Mouse (Mus musculus): ENCODE results near the gene Mbtps1. TPM values are rescaled to one million over a fixed set of nuclear protein-coding genes. Genes with fewer than 3 reads are reported as not detected.

Gene Mbtps1
- polyA plus RNA-seq, 1 experiment from 2014 or later: 61.0 TPM

- WGBS: 76% methylated on average over 6 of the region's 6 CpGs
Observed at GRCm38 (mm10) chr8:119555861-119556260, 2.7 kb downstream of the Mbtps1 start.

GRCm38 (mm10) chr8:119552967-119553366 lies 5.6 kb downstream of the Mbtps1 start:
- 79% methylated on average over 2 of the region's 2 CpGs for WGBS
- H3K27ac ChIP-seq (replicated peaks): no peak overlapping the region
- H3K4me2 ChIP-seq: no peak overlapping the region
- H3K4me1 ChIP-seq (replicated peaks): peaks cover 41% of the 10 kb centered on the region
- no peaks in the 10 kb centered on the region for H3K9me3 ChIP-seq
- no peak overlapping the region for H3K9ac ChIP-seq
- no peak overlapping the region for H3K4me3 ChIP-seq
- ATAC-seq (ENCODE audit: low read depth): no peak
- H3K36me3 ChIP-seq: no peaks in the 10 kb centered on the region
- H3K27me3 ChIP-seq: no peaks in the 10 kb centered on the region

More at GRCm38 (mm10) chr8:119555861-119556260, 2.7 kb downstream of the Mbtps1 start:
- no peak overlapping the region for H3K27ac ChIP-seq (replicated peaks)
- no peak overlapping the region for H3K9ac ChIP-seq
- ATAC-seq (ENCODE audit: low read depth): no peak
- H3K27me3 ChIP-seq: no peaks in the 10 kb centered on the region
- H3K4me1 ChIP-seq (replicated peaks): peaks cover 38% of the 10 kb centered on the region
- H3K9me3 ChIP-seq: no peaks in the 10 kb centered on the region
- no peak overlapping the region for H3K4me2 ChIP-seq
- H3K36me3 ChIP-seq: no peaks in the 10 kb centered on the region
- H3K4me3 ChIP-seq: no peak overlapping the region

GRCm38 (mm10) chr8:119548560-119549113 lies 9.9 kb downstream of the Mbtps1 start:
- H3K36me3 ChIP-seq: peaks cover 34% of the 10 kb centered on the region
- 83% methylated on average over 7 of the region's 7 CpGs for WGBS
- H3K4me2 ChIP-seq: no peak overlapping the region
- ATAC-seq (ENCODE audit: low read depth): no peak
- no peak overlapping the region for H3K27ac ChIP-seq (replicated peaks)
- H3K4me1 ChIP-seq (replicated peaks): peaks cover 11% of the 10 kb centered on the region; the same call in 1 of the 2 replicates
- no peaks in the 10 kb centered on the region for H3K9me3 ChIP-seq
- H3K9ac ChIP-seq: no peak overlapping the region
- H3K4me3 ChIP-seq: no peak overlapping the region
- H3K27me3 ChIP-seq: no peaks in the 10 kb centered on the region

GRCm38 (mm10) chr8:119547019-119547691 lies 11.4 kb downstream of the Mbtps1 start:
- ATAC-seq (ENCODE audit: low read depth): no peak
- Histone ChIP-seq H3K9ac (no peak overlapping the region), H3K27me3 (no peaks in the 10 kb centered on the region)

GRCm38 (mm10) chr8:119545791-119546190 lies 12.7 kb downstream of the Mbtps1 start:
- Histone ChIP-seq H3K4me3 (no peak overlapping the region), H3K27ac (replicated peaks) (no peak overlapping the region), H3K9ac (no peak overlapping the region), H3K27me3 (no peaks in the 10 kb centered on the region), H3K9me3 (no peaks in the 10 kb centered on the region), H3K4me1 (replicated peaks) (peaks cover 8% of the 10 kb centered on the region; the same call in 1 of the 2 replicates), H3K36me3 (peaks cover 62% of the 10 kb centered on the region), H3K4me2 (no peak overlapping the region)
- 91% methylated on average over 6 of the region's 6 CpGs for WGBS
- ATAC-seq (ENCODE audit: low read depth): no peak

More at GRCm38 (mm10) chr8:119547019-119547691, 11.4 kb downstream of the Mbtps1 start:
- Histone ChIP-seq H3K4me3 (no peak overlapping the region), H3K4me1 (replicated peaks) (peaks cover 11% of the 10 kb centered on the region; the same call in 1 of the 2 replicates), H3K9me3 (no peaks in the 10 kb centered on the region), H3K36me3 (peaks cover 48% of the 10 kb centered on the region), H3K27ac (replicated peaks) (no peak overlapping the region), H3K4me2 (no peak overlapping the region)
- 87% methylated on average over 18 of the region's 18 CpGs for WGBS

- ATAC-seq (ENCODE audit: low read depth): no peak
- H3K4me2 ChIP-seq: no peak overlapping the region
- peaks cover 68% of the 10 kb centered on the region for H3K36me3 ChIP-seq
- WGBS: 81% methylated on average over 6 of the region's 6 CpGs
- H3K9ac ChIP-seq: no peak overlapping the region
- H3K27ac ChIP-seq (replicated peaks): no peak overlapping the region
- no peaks in the 10 kb centered on the region for H3K27me3 ChIP-seq
- no peaks in the 10 kb centered on the region for H3K9me3 ChIP-seq
- H3K4me3 ChIP-seq: no peak overlapping the region
- 0 out of 2 replicates have a peak, but pooled peaks cover 2% of the 10 kb centered on the region for H3K4me1 ChIP-seq (replicated peaks)
Observed at GRCm38 (mm10) chr8:119545180-119545579, 13.4 kb downstream of the Mbtps1 start.

GRCm38 (mm10) chr8:119544606-119545005 lies 13.9 kb downstream of the Mbtps1 start:
- H3K9me3 ChIP-seq: no peaks in the 10 kb centered on the region
- no peak overlapping the region for H3K27ac ChIP-seq (replicated peaks)
- H3K36me3 ChIP-seq: peaks cover 74% of the 10 kb centered on the region
- WGBS: 92% methylated on average over 3 of the region's 3 CpGs
- H3K4me3 ChIP-seq: no peak overlapping the region
- no peaks in the 10 kb centered on the region for H3K4me1 ChIP-seq (replicated peaks)
- no peak overlapping the region for H3K9ac ChIP-seq
- no peak for ATAC-seq (ENCODE audit: low read depth)
- H3K4me2 ChIP-seq: no peak overlapping the region
- H3K27me3 ChIP-seq: no peaks in the 10 kb centered on the region

- Histone ChIP-seq H3K4me2 (no peak overlapping the region), H3K9me3 (no peaks in the 10 kb centered on the region), H3K4me3 (no peak overlapping the region), H3K27me3 (no peaks in the 10 kb centered on the region), H3K27ac (replicated peaks) (no peak overlapping the region), H3K9ac (no peak overlapping the region), H3K4me1 (replicated peaks) (no peaks in the 10 kb centered on the region), H3K36me3 (peaks cover 100% of the 10 kb centered on the region)
- ATAC-seq (ENCODE audit: low read depth): no peak
- WGBS: 93% methylated on average over 9 of the region's 9 CpGs
Observed at GRCm38 (mm10) chr8:119531973-119532372, 26.6 kb downstream of the Mbtps1 start.

- Histone ChIP-seq H3K27ac (replicated peaks) (no peak overlapping the region), H3K9me3 (no peaks in the 10 kb centered on the region), H3K27me3 (no peaks in the 10 kb centered on the region), H3K9ac (no peak overlapping the region), H3K4me3 (no peak overlapping the region), H3K4me1 (replicated peaks) (no peaks in the 10 kb centered on the region), H3K4me2 (no peak overlapping the region), H3K36me3 (peaks cover 99% of the 10 kb centered on the region)
- 94% methylated on average over 3 of the region's 3 CpGs for WGBS
- no peak for ATAC-seq (ENCODE audit: low read depth)
Observed at GRCm38 (mm10) chr8:119531397-119531796, 27.1 kb downstream of the Mbtps1 start.

GRCm38 (mm10) chr8:119530937-119531336 lies 27.6 kb downstream of the Mbtps1 start:
- H3K4me2 ChIP-seq: no peak overlapping the region
- H3K4me3 ChIP-seq: no peak overlapping the region
- no peaks in the 10 kb centered on the region for H3K9me3 ChIP-seq
- H3K27me3 ChIP-seq: no peaks in the 10 kb centered on the region
- ATAC-seq (ENCODE audit: low read depth): no peak
- 87% methylated on average over 6 of the region's 6 CpGs for WGBS
- H3K36me3 ChIP-seq: peaks cover 99% of the 10 kb centered on the region
- H3K27ac ChIP-seq (replicated peaks): no peak overlapping the region
- H3K9ac ChIP-seq: no peak overlapping the region
- no peaks in the 10 kb centered on the region for H3K4me1 ChIP-seq (replicated peaks)

- H3K9me3 ChIP-seq: no peaks in the 10 kb centered on the region
- H3K27ac ChIP-seq (replicated peaks): no peak overlapping the region
- WGBS: 94% methylated on average over 7 of the region's 7 CpGs
- no peak overlapping the region for H3K4me3 ChIP-seq
- peaks cover 99% of the 10 kb centered on the region for H3K36me3 ChIP-seq
- H3K9ac ChIP-seq: no peak overlapping the region
- no peaks in the 10 kb centered on the region for H3K4me1 ChIP-seq (replicated peaks)
- ATAC-seq (ENCODE audit: low read depth): no peak
- no peaks in the 10 kb centered on the region for H3K27me3 ChIP-seq
- no peak overlapping the region for H3K4me2 ChIP-seq
Observed at GRCm38 (mm10) chr8:119528762-119529161, 29.8 kb downstream of the Mbtps1 start.

- H3K4me2 ChIP-seq: no peak overlapping the region
- no peaks in the 10 kb centered on the region for H3K27me3 ChIP-seq
- no peak overlapping the region for H3K27ac ChIP-seq (replicated peaks)
- H3K4me3 ChIP-seq: no peak overlapping the region
- 81% methylated on average over 7 of the region's 7 CpGs for WGBS
- H3K36me3 ChIP-seq: peaks cover 96% of the 10 kb centered on the region
- H3K4me1 ChIP-seq (replicated peaks): peaks cover 13% of the 10 kb centered on the region
- no peak for ATAC-seq (ENCODE audit: low read depth)
- H3K9ac ChIP-seq: no peak overlapping the region
- H3K9me3 ChIP-seq: no peaks in the 10 kb centered on the region
Observed at GRCm38 (mm10) chr8:119520102-119520501, 38.4 kb downstream of the Mbtps1 start.

Data from neural tube, embryonic 13.5 days (tissue).